Mouse (Mus musculus): ENCODE measurements at regions not wholly inside any gene's neighbourhood (a gene's known extent, or its start where the extent isn't known, plus 50 kb on each side); places are given as distances from the start of the nearest gene placed in this dataset.

GRCm38 (mm10) chr10:112863808-112864207 is 65.0 kb downstream of the Atxn7l3b start:
- no peak for DNase-seq

- DNase-seq, result no peak
These were observed 65.4 kb downstream of the Atxn7l3b start for GRCm38 (mm10) chr10:112863375-112863774.

- DNase-seq, result no peak
These were observed 76.8 kb downstream of the Atxn7l3b start for GRCm38 (mm10) chr10:112851997-112852396.

- no peak for DNase-seq
These were observed 82.6 kb downstream of the Atxn7l3b start for GRCm38 (mm10) chr10:112846225-112846624.

- DNase-seq, result no peak
These were observed 91.3 kb downstream of the Atxn7l3b start for GRCm38 (mm10) chr10:112837400-112838035.

- DNase-seq, result no peak
These were observed 92.8 kb downstream of the Atxn7l3b start for GRCm38 (mm10) chr10:112835970-112836369.

- no peak for DNase-seq
These were observed 93.3 kb downstream of the Atxn7l3b start for GRCm38 (mm10) chr10:112835508-112835907.

- no peak for DNase-seq
These were observed 118.6 kb downstream of the Atxn7l3b start for GRCm38 (mm10) chr10:112810181-112810580.

GRCm38 (mm10) chr10:112803557-112803956 is 125.2 kb downstream of the Atxn7l3b start:
- DNase-seq, result no peak

- peak; percentile 30 for DNase-seq
These were observed 127.2 kb downstream of the Atxn7l3b start for GRCm38 (mm10) chr10:112801560-112801959.

- no peak for DNase-seq
These were observed 130.2 kb downstream of the Atxn7l3b start for GRCm38 (mm10) chr10:112798603-112799002.

- no peak for DNase-seq
These were observed 130.7 kb downstream of the Atxn7l3b start for GRCm38 (mm10) chr10:112798090-112798489.

- DNase-seq, result no peak
These were observed 132.9 kb downstream of the Atxn7l3b start for GRCm38 (mm10) chr10:112795938-112796337.

- no peak for DNase-seq
These were observed 133.3 kb downstream of the Atxn7l3b start for GRCm38 (mm10) chr10:112795473-112795872.

GRCm38 (mm10) chr10:112788236-112788635 is 140.6 kb downstream of the Atxn7l3b start:
- no peak for DNase-seq

- DNase-seq, result no peak
These were observed 154.5 kb downstream of the Atxn7l3b start for GRCm38 (mm10) chr10:112774262-112774661.

- DNase-seq, result no peak
These were observed 182.1 kb downstream of the Atxn7l3b start for GRCm38 (mm10) chr10:112746683-112747082.

GRCm38 (mm10) chr10:112743527-112743926 is 185.3 kb downstream of the Atxn7l3b start:
- no peak for DNase-seq

GRCm38 (mm10) chr10:112742123-112742522 is 186.7 kb downstream of the Atxn7l3b start:
- DNase-seq, result no peak
